Mouse (Mus musculus): ENCODE data around the gene Zfp94. TPM values are rescaled to one million over a fixed set of nuclear protein-coding genes. Genes with fewer than 3 reads are reported as not detected.

The Zfp94 gene
- total and polyA plus RNA-seq, 3 experiments = 1.9 to 3.8 (median 2.7) TPM

DNA sequence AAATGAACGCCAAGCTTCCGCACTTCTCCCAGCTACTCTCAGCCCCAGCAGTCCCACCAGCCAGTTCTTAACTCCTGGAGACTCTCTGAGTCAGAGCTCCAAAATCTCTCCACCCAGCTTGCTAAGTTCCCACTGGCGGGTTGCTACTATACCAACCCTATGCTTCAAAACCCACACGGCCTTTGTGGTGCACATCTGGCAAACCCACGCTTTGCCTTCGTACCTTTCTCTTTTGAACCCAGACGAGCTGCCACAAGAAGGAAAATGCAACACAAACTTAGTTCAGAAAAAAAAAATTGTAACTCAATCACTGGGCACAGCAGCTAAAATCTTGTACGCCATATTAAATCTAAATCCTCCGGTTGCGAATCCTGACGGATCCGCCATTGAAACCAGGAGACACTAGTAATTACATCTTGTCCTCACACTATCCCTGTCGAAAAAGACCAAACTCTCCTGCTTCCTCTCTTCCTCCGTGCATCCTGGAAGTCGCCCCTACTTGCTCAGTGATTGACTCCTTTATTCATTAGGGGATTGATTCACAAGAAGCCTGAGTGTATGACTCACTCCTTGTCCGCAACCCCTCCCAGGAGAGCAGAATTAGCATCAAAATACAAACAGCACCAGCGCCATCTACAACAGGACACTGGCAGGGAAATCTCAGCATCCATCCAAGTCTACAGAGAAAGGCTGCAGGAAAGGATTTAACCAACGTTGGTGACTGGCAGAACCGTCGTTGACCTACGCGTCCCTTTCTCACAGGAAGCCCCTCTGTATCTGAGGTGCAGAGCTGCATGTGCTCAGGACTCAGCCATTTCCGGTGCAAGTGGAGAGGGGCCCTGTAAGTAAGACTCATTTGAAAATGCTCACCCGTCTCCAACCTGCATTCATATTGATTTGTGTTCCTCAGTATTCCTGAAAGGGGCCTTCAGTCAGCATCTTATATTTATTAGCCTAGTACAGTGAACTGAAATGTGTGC lies 48.0 kb downstream of the Zfp94 start:
- Histone ChIP-seq H3K36me3 (ENCODE audit: control insufficient read depth, insufficient read depth, low read length) (no peaks in the 10 kb centered on the region), H3K79me2 (replicated peaks; ENCODE audit: control insufficient read depth, insufficient read depth, low read length) (no peaks in the 10 kb centered on the region), H3K27me3 (ENCODE audit: control insufficient read depth, insufficient read depth, low read length) (no peaks in the 10 kb centered on the region), H3K9ac (ENCODE audit: low read depth, low read length) (no peak overlapping the region), H3K4me1 (ENCODE audit: control insufficient read depth, insufficient read depth, low read length) (no peaks in the 10 kb centered on the region; the same call in 1 of the 2 replicates), H3K4me3 (no peak overlapping the region), H3K27ac (no peak overlapping the region)
- TF ChIP-seq POLR2A (IDR thresholded peaks at IDR 0.05; ENCODE audit: insufficient read depth, low read depth, low read length) (no peak), CTCF (IDR thresholded peaks at IDR 0.05) (no peak), EP300 (IDR thresholded peaks at IDR 0.05; ENCODE audit: insufficient read depth, low read depth, low read length) (no peak)
- no peak for DNase-seq
- intact Hi-C loops (cut with DNase I) = loop anchor here (2.0 to 5.0 kb wide), 4 partner anchors 48 to 186 kb away; partner anchors contain the start of genes Zfp180, Zfp235 and Zfp94
- WGBS = 68% methylated on average over 24 of the region's 24 CpGs

DNA sequence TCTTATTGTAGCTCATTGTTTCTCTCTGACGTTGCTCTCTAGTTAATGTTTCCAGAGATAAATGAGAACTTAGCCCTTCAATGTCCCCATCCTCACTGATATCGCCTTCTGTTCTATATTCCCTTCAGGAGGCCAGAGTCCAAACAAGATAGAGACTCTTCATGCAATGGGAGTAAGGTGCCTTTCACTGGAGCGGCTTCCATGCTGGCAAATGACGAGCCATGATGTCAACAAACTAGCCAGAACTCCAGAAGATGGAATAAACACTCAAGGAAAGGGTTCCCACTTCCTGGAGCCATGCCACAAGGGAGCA lies 56.5 kb downstream of the Zfp94 start:
- H3K27me3 ChIP-seq (ENCODE audit: control insufficient read depth, insufficient read depth, low read length) = no peaks in the 10 kb centered on the region
- TF ChIP-seq CTCF (IDR thresholded peaks at IDR 0.05) (no peak), POLR2A (IDR thresholded peaks at IDR 0.05; ENCODE audit: insufficient read depth, low read depth, low read length) (no peak), EP300 (IDR thresholded peaks at IDR 0.05; ENCODE audit: insufficient read depth, low read depth, low read length) (no peak)
- intact Hi-C loops (cut with DNase I) = no loop called here
- WGBS = 90% methylated on average over 4 of the region's 4 CpGs
- no peaks in the 10 kb centered on the region for H3K79me2 ChIP-seq (replicated peaks; ENCODE audit: control insufficient read depth, insufficient read depth, low read length)
- no peak overlapping the region for H3K4me3 ChIP-seq
- no peak overlapping the region for H3K9ac ChIP-seq (ENCODE audit: low read depth, low read length)
- no peak for DNase-seq
- H3K36me3 ChIP-seq (ENCODE audit: control insufficient read depth, insufficient read depth, low read length) = no peaks in the 10 kb centered on the region
- H3K27ac ChIP-seq = no peak overlapping the region
- H3K4me1 ChIP-seq (ENCODE audit: control insufficient read depth, insufficient read depth, low read length) = no peaks in the 10 kb centered on the region

DNA sequence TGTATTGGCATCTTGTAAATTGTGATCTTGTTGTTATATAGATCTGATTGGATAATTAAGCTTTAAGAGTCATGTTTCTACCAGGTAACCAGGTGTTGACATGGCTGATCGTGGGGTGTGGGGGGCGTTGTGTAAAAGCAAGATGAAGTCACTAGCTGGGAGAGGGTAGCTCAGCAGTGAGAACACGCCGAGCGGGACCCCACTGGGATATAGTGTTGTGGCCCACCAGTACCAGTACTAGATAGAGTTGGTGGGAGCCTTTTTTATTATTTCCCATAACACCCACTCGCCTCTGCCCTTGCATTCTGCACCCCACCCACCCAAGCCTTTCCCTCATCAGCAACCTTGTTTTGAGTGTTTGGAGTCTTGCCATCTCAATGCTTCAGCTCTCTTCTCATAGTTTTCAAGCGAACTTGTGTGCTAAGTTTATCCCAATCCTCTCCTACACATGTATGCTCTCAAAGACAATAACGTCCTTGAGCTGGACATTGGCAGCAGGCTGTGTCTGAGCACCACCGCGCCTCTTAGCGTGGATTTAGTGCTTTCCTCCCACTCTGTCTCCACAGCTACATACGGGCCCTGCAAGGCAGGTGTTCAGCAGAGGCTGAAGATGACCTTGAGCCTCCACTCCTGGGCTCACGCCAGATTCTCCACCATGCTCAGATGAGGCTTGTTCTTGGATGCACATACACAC lies 57.0 kb downstream of the Zfp94 start:
- Histone ChIP-seq H3K27ac (no peak overlapping the region), H3K36me3 (ENCODE audit: control insufficient read depth, insufficient read depth, low read length) (no peaks in the 10 kb centered on the region), H3K79me2 (replicated peaks; ENCODE audit: control insufficient read depth, insufficient read depth, low read length) (no peaks in the 10 kb centered on the region), H3K27me3 (ENCODE audit: control insufficient read depth, insufficient read depth, low read length) (no peaks in the 10 kb centered on the region), H3K4me1 (ENCODE audit: control insufficient read depth, insufficient read depth, low read length) (no peaks in the 10 kb centered on the region), H3K9ac (ENCODE audit: low read depth, low read length) (no peak overlapping the region), H3K4me3 (no peak overlapping the region)
- 84% methylated on average over 13 of the region's 13 CpGs for WGBS
- intact Hi-C loops (cut with DNase I) = no loop called here
- TF ChIP-seq POLR2A (IDR thresholded peaks at IDR 0.05; ENCODE audit: insufficient read depth, low read depth, low read length) (no peak), CTCF (IDR thresholded peaks at IDR 0.05) (no peak), EP300 (IDR thresholded peaks at IDR 0.05; ENCODE audit: insufficient read depth, low read depth, low read length) (no peak)
- DNase-seq = no peak

DNA sequence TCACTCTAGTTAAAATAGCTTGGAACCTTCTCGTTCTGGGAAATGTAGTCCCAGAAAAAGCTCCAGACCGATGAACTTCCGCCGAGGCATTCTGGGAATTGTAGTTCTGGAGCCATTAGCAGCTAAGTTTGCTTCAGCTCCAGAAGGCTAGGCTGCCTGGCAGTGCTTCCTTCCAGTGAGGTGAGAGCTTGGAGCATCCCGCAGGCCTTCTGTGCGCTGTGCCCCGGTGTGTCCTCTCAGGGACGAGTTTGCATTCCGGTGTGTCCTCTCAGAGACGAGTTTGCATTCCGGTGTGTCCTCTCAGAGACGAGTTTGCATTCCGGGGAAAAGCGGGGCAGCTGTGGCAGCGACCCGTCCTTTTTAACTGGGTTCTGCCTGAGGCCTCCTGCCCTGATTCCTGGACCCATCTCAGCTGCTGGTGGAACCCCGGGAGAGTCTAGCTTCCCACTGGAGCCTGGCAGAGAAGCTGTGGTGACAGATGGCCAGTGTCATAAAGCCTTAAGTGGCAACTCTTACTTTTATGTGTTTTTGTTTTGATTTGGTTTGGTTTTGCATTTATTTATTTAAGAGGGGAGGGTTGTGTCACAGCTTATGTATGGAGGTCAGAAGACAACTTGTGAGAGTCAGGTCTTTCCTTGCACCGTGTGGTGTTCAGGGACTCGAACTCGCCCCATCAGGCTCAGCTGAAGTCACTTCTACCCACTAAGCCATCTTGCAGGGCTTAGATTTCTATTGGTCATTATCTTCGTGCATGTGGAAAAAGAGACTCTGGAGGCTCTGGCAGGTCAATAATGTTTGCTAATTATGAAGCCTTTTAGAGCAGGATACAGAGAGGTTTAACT lies 61.6 kb downstream of the Zfp94 start, which contains the start of gene Zfp108:
Gene Zfp108, plus strand, starts transcription at position 162 of the 842 bp plus-strand sequence.
- peak; percentile 83 to 88 for DNase-seq
- H3K4me3 ChIP-seq = peak within 1 kb of the TSS; percentile 61
- intact Hi-C loops (cut with DNase I) = loop anchor here (1.0 to 5.0 kb wide), 6 partner anchors 15 to 173 kb away; partner anchors contain the start of genes Zfp112, Zfp180, Zfp235 and Zfp93
- no peaks in the 10 kb centered on the region; the same call in 1 of the 2 replicates for H3K36me3 ChIP-seq (ENCODE audit: control insufficient read depth, insufficient read depth, low read length)
- peak within 1 kb of the TSS; percentile 60 for H3K27ac ChIP-seq
- WGBS = 15% methylated on average over 21 of the region's 21 CpGs
- no peaks in the 10 kb centered on the region for H3K79me2 ChIP-seq (replicated peaks; ENCODE audit: control insufficient read depth, insufficient read depth, low read length)
- TF ChIP-seq CTCF (IDR thresholded peaks at IDR 0.05) (no peak), POLR2A (IDR thresholded peaks at IDR 0.05; ENCODE audit: insufficient read depth, low read depth, low read length) (peak; percentile 79), EP300 (IDR thresholded peaks at IDR 0.05; ENCODE audit: insufficient read depth, low read depth, low read length) (0 out of 2 replicates have a peak, but pooled peaks have one; percentile 18)
- H3K4me1 ChIP-seq (ENCODE audit: control insufficient read depth, insufficient read depth, low read length) = peaks cover 3% of the 10 kb centered on the region
- H3K9ac ChIP-seq (ENCODE audit: low read depth, low read length) = peak within 1 kb of the TSS; percentile 77
- no peaks in the 10 kb centered on the region for H3K27me3 ChIP-seq (ENCODE audit: control insufficient read depth, insufficient read depth, low read length)

Measured in heart, adult 2 months (tissue).